Mouse (Mus musculus) liver, embryonic 16.5 days (tissue): Measurements from ENCODE around the gene Tmcc3. TPM values are rescaled to one million over a fixed set of nuclear protein-coding genes. Genes with fewer than 3 reads are reported as not detected.
A peak's percentile ranks its signal among the peaks of the same experiment; 100 is the strongest.

Experiments used
- ATAC-seq: fragments of 200-750 bp; cut with Nextera tagmentation; 2 replicates; pipeline ENCODE4 v1.8.0; 2017; ENCODE audit warnings: low read depth, mild to moderate bottlenecking, moderate number of reproducible peaks, moderate library complexity
- H3K27ac ChIP-seq: fragments of 300-500 bp; sonication (generic); 2 replicates; pipeline ENCODE4 v1.5.1; 2014; ENCODE audit warnings: mild to moderate bottlenecking, low read length
- H3K27me3 ChIP-seq: fragments of 300-500 bp; sonication (generic); 2 replicates; pipeline ENCODE4 v1.6.1; 2014; ENCODE audit warnings: low read depth, low read length, mixed read lengths; ENCODE audit not compliant: control insufficient read depth, insufficient read depth
- H3K36me3 ChIP-seq: fragments of 300-500 bp; sonication (generic); 2 replicates; pipeline ENCODE4 v1.6.1; 2014; ENCODE audit warnings: mild to moderate bottlenecking; ENCODE audit not compliant: control insufficient read depth, insufficient read depth
- H3K4me1 ChIP-seq: fragments of 300-500 bp; sonication (generic); 2 replicates; pipeline ENCODE4 v1.6.1; 2014; ENCODE audit warnings: low read depth, low read length, mixed read lengths; ENCODE audit not compliant: control insufficient read depth
- H3K4me2 ChIP-seq: fragments of 300-500 bp; sonication (generic); 2 replicates; pipeline ENCODE4 v1.6.1; 2014; ENCODE audit warnings: low read depth, low read length, mixed read lengths
- H3K4me3 ChIP-seq: fragments of 300-500 bp; sonication (generic); 2 replicates; pipeline ENCODE4 v1.5.1; 2014; ENCODE audit warnings: low read depth, mild to moderate bottlenecking, low read length
- H3K9ac ChIP-seq: fragments of 300-500 bp; sonication (generic); 2 replicates; pipeline ENCODE4 v1.6.1; 2014; ENCODE audit warnings: low read depth, low read length
- H3K9me3 ChIP-seq: fragments of 300-500 bp; sonication (generic); replicated peaks from 2 replicates; pipeline ENCODE4 v1.6.1; 2016; ENCODE audit warnings: low read length; ENCODE audit not compliant: control insufficient read depth
- WGBS: fragments of 180-500 bp; shearing (Covaris S2); extraction: QIAGEN DNeasy Blood & Tissue Kit; methylation state at CpG from one replicate; pipeline ENCODE4 v1.1.7; 2014; ENCODE audit not compliant: insufficient replicate concordance; 5-methylcytosine and 5-hydroxymethylcytosine counted together
- polyA plus RNA-seq: library from polyadenylated mRNA; unstranded; fragments of >200 nt; fragmentation: Nextera tagmentation; extraction: Ambion mirVana; gene quantifications from 2 replicates; pipeline ENCODE4 v1.2.1, GENCODE M21; 2015

The Tmcc3 gene
- 5.2 and 6.7 TPM in 2 replicates for polyA plus RNA-seq

GRCm38 (mm10) chr10:94311511-94312006, at the start of gene Tmcc3:
Gene Tmcc3 (plus strand): TSS chr10:94311949.
- Histone ChIP-seq H3K4me3 (peak within 1 kb of the TSS; percentile 47), H3K4me1 (peaks cover 2% of the 10 kb centered on the region), H3K9ac (no peak within 1 kb of the TSS), H3K27me3 (peaks cover 34% of the 10 kb centered on the region), H3K36me3 (no peaks in the 10 kb centered on the region), H3K4me2 (peak within 1 kb of the TSS; percentile 60), H3K27ac (no peak within 1 kb of the TSS), H3K9me3 (no peaks in the 10 kb centered on the region)
- 3% methylated on average over 19 of the region's 19 CpGs for WGBS
- no peak for ATAC-seq

GRCm38 (mm10) chr10:94262646-94263045, 49.1 kb upstream of the Tmcc3 start:
- H3K9ac ChIP-seq: no peak overlapping the region
- no peak for ATAC-seq
- H3K27me3 ChIP-seq: no peaks in the 10 kb centered on the region
- H3K36me3 ChIP-seq: no peaks in the 10 kb centered on the region
- no peak overlapping the region for H3K4me3 ChIP-seq
- no peak overlapping the region for H3K4me2 ChIP-seq
- H3K27ac ChIP-seq: no peak overlapping the region
- H3K9me3 ChIP-seq: no peaks in the 10 kb centered on the region
- H3K4me1 ChIP-seq: no peaks in the 10 kb centered on the region
- WGBS: 82% methylated on average over 13 of the region's 13 CpGs

- no peak for ATAC-seq
- Histone ChIP-seq H3K4me3 (no peak overlapping the region), H3K9me3 (no peaks in the 10 kb centered on the region), H3K27ac (no peak overlapping the region), H3K4me2 (no peak overlapping the region), H3K36me3 (no peaks in the 10 kb centered on the region), H3K4me1 (no peaks in the 10 kb centered on the region), H3K9ac (no peak overlapping the region), H3K27me3 (no peaks in the 10 kb centered on the region)
- 51% methylated on average over 3 of the region's 3 CpGs for WGBS
Observed at GRCm38 (mm10) chr10:94263211-94263610, 48.5 kb upstream of the Tmcc3 start.

GRCm38 (mm10) chr10:94265656-94266542, 45.9 kb upstream of the Tmcc3 start:
- no peak overlapping the region for H3K4me3 ChIP-seq
- H3K4me2 ChIP-seq: no peak overlapping the region
- H3K9ac ChIP-seq: no peak overlapping the region
- H3K4me1 ChIP-seq: no peaks in the 10 kb centered on the region
- WGBS: 70% methylated on average over 17 of the region's 17 CpGs
- H3K36me3 ChIP-seq: no peaks in the 10 kb centered on the region
- no peaks in the 10 kb centered on the region for H3K9me3 ChIP-seq
- no peaks in the 10 kb centered on the region for H3K27me3 ChIP-seq
- no peak overlapping the region for H3K27ac ChIP-seq
- ATAC-seq: no peak

- H3K4me1 ChIP-seq: no peaks in the 10 kb centered on the region
- H3K9me3 ChIP-seq: no peaks in the 10 kb centered on the region
- no peak overlapping the region for H3K27ac ChIP-seq
- no peak overlapping the region for H3K9ac ChIP-seq
- WGBS: 27% methylated on average over 3 of the region's 3 CpGs
- H3K27me3 ChIP-seq: no peaks in the 10 kb centered on the region
- no peaks in the 10 kb centered on the region for H3K36me3 ChIP-seq
- no peak for ATAC-seq
- no peak overlapping the region for H3K4me2 ChIP-seq
- no peak overlapping the region for H3K4me3 ChIP-seq
Observed at GRCm38 (mm10) chr10:94275321-94275720, 36.4 kb upstream of the Tmcc3 start.

- H3K36me3 ChIP-seq: no peaks in the 10 kb centered on the region
- no peak overlapping the region for H3K4me3 ChIP-seq
- WGBS: 41% methylated on average over 2 of the region's 2 CpGs
- H3K4me1 ChIP-seq: no peaks in the 10 kb centered on the region
- ATAC-seq: no peak
- no peaks in the 10 kb centered on the region for H3K27me3 ChIP-seq
- H3K9ac ChIP-seq: no peak overlapping the region
- H3K27ac ChIP-seq: no peak overlapping the region
- H3K9me3 ChIP-seq: no peaks in the 10 kb centered on the region
- H3K4me2 ChIP-seq: no peak overlapping the region
Observed at GRCm38 (mm10) chr10:94276511-94276910, 35.2 kb upstream of the Tmcc3 start.

- ATAC-seq: no peak
- Histone ChIP-seq H3K36me3 (no peaks in the 10 kb centered on the region), H3K4me2 (no peak overlapping the region), H3K4me1 (no peaks in the 10 kb centered on the region), H3K9ac (no peak overlapping the region), H3K27me3 (no peaks in the 10 kb centered on the region), H3K27ac (no peak overlapping the region), H3K9me3 (no peaks in the 10 kb centered on the region), H3K4me3 (no peak overlapping the region)
- WGBS: 79% methylated on average over 8 of the region's 8 CpGs
Observed at GRCm38 (mm10) chr10:94282179-94282578, 29.6 kb upstream of the Tmcc3 start.

GRCm38 (mm10) chr10:94282797-94283196, 29.0 kb upstream of the Tmcc3 start:
- H3K4me2 ChIP-seq: no peak overlapping the region

GRCm38 (mm10) chr10:94294437-94294836, 17.3 kb upstream of the Tmcc3 start:
- 64% methylated on average over 5 of the region's 5 CpGs for WGBS
- Histone ChIP-seq H3K9me3 (no peaks in the 10 kb centered on the region), H3K4me3 (no peak overlapping the region), H3K36me3 (no peaks in the 10 kb centered on the region), H3K27me3 (no peaks in the 10 kb centered on the region), H3K4me1 (no peaks in the 10 kb centered on the region), H3K4me2 (no peak overlapping the region), H3K9ac (no peak overlapping the region), H3K27ac (no peak overlapping the region)
- no peak for ATAC-seq

More at GRCm38 (mm10) chr10:94282797-94283196, 29.0 kb upstream of the Tmcc3 start:
- no peaks in the 10 kb centered on the region for H3K36me3 ChIP-seq
- H3K4me1 ChIP-seq: no peaks in the 10 kb centered on the region
- 70% methylated on average over 7 of the region's 7 CpGs for WGBS
- no peak overlapping the region for H3K27ac ChIP-seq
- ATAC-seq: no peak
- H3K4me3 ChIP-seq: no peak overlapping the region
- H3K9me3 ChIP-seq: no peaks in the 10 kb centered on the region
- no peak overlapping the region for H3K9ac ChIP-seq
- no peaks in the 10 kb centered on the region for H3K27me3 ChIP-seq
